Mouse (Mus musculus) kidney, postnatal 4 days (tissue): ENCODE results near the gene Dyrk1a.
"Not testable (repeated sequence)": the region's sequence is repeated elsewhere in the genome, so short reads cannot be mapped to it uniquely, and the experiment has no call there.

ENCODE experiments used
- DNase-seq, 2 experiments: peaks; one replicate each; pipeline ENCODE4 v3.0.0; 2021; ENCODE audit warnings: mixed read lengths in 2 of 2

The Dyrk1a gene

DNA sequence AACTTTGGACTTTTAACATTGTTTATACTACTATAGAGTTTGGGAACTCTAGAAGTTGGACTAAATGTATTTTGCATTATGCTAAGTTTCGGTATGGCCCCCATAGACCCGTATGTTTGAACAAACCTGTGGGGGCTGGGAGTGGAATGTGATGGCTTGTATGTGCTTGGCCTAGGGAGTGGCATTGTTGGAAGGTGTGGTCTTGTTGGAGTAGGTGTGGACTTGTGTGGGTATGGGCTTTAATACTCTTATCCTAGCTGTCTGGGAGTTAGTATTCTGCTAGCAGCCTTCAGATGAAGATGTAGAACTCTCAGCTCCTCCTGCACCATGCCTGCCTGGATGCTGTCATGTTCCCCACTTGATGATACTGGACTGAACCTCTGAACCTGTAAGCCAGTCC is 72.0 kb downstream of the Dyrk1a start:
- no peak for DNase-seq

DNA sequence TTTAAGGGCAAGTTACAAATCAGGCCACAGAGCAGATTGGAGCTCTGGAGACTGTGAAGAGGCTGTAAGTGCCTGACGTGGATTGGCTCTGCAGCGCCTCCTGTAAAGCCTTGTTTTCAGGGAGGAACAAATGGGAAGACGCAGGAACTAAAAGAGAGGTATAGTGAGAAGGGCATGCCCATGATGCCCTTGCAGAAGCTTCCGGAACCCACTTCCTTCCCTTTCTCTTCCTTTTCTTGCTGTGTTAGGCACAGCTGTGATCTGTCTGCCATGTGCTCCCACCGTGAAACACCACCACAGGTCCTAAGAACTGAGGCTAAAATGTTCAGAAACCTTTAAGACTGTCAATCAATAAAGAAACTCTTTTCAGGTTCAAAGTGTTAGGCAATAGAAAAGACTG is 77.3 kb downstream of the Dyrk1a start:
- no peak for DNase-seq

DNA sequence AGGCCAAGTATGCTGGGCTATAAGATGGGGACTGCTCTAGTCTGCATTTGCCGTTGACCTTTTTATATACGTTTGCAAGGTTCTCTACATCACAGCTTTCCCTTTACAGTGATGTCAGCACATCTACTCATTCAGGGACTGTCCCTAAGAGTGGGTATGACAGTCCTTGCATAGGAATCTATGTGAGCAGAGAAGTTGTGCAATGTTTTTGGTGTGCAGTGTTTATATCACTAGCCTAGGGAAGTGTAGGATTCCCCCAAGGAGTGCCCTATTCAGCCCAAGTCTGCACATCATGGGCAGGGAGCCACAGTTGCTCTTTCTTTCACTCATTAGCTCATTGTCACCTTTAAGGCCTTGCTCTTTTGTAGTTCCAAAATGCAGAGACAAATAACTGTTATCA is 78.1 kb downstream of the Dyrk1a start:
- no peak for DNase-seq

DNA sequence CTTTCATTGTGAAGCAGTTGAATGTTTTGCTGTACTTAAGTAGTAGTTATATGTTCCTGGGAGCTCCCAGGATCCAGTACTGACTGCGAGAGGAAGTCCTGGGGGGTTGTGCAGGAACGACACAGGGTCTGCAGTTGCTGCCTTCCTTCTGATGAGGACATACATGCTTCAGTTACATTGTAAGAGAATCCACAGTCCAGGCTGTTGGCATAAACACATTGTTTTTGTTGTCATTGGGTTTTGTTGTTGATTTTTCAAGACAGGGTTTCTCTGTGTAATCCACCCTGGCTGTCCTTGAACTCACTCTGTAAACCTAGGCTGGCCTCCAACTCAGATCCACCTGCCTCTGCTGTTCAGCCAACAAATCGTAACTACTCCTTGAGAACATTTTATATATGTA is 80.1 kb downstream of the Dyrk1a start:
- no peak for DNase-seq

DNA sequence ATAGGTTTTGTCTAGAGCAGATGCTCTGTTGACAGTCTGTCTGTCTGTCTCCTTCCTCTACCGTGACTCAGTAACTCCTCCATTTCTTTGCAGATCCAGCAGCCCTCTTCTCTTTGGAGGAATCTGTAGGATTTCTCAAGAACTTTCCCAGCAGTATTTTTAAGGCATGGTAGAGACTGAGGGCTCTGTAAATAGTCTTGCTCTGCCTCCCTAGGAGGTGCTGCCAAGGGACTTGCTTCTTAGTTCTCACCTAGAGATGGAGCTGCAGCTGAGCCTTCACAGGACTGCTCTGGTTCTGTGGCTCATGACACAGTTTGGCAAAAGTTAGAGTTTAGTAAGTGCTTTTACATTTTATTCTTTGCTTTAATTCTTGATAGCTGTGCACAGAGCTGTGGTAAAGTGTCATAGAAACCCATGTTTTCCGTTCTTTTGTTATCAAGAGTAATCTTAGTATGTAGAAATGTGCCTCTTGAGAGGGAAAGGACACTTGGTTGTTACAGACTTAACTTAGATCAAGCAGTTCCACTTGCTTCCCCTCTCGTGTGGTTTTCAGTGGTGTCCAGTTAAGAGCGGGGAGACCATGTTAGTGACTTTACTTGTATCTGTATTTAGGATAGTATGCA is 82.4 kb downstream of the Dyrk1a start:
- DNase-seq, result no peak

DNA sequence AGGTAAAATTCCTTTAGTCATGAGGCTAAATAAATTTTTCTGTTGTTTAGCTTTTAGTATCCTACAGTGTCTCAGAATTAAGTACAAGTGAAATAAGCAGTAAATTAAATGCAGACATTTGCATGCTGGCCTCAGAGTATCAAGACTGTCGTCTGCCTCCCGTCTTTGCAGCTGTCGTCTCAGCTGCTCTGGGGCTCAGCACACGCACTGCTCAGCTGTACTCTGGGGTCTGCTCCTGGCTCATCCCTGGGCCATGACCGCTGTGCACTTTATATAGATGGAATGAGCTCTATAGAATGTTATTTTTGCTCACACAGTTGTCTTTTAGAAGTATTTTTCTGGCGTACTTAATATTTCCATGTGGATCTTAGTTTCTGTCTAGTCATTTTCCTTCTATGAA is 85.3 kb downstream of the Dyrk1a start:
- DNase-seq, result no peak

DNA sequence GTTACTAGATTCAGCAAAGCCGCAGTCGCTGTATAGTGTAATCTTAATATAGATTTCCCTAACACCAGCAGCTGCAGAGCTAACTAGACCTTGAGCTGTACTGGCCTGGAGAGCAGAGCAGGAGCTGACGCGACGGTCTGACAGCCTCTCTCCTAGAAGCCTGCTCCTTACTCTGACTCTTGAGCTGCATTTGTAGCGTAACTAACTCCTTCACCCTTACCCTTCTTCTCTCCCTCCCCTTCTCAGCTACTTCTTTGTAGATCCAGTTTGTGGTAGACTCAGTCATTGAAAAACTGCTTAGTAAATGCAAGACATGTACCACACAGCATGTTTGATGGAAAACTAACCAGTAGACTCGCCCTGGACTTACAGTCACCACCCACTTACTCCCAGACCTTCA is 87.1 kb downstream of the Dyrk1a start:
- DNase-seq, result no peak

DNA sequence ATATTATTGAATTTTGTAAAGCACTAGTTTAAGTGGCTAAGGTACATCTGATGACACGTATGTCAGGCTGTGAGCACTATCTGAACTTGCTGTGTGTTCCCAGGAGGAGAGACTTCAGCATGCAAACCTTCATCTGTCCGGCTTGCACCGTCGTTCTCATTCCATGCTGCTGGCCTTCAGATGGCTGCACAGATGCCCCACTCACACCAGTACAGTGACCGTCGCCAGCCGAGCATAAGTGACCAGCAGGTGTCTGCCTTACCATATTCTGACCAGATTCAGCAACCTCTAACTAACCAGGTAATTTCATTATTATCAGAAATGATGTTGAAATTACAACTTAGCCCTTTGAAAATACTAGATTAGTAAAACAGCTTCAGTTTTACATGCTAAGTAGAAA is 89.6 kb downstream of the Dyrk1a start:
- DNase-seq, result no peak

DNA sequence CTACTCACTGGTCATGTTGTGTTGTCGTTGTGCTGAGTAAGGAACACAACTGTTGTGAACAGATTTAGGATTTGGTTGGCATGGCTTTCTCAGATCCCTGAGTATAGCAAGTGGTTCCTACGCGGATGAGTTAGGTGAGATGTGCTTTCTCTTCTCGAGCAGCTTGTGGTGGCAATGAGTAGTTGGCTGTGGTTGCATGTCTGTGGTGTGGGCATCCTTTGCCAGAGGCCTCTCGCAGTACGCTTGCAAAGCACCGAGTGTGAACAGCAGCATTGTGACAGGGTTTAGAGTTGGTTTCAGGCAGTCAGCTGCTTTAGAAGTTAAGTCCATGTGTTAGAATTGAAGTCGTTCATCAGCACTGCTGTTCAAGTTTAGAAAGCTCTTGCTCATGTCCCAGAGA is 90.4 kb downstream of the Dyrk1a start:
- DNase-seq, result no peak

DNA sequence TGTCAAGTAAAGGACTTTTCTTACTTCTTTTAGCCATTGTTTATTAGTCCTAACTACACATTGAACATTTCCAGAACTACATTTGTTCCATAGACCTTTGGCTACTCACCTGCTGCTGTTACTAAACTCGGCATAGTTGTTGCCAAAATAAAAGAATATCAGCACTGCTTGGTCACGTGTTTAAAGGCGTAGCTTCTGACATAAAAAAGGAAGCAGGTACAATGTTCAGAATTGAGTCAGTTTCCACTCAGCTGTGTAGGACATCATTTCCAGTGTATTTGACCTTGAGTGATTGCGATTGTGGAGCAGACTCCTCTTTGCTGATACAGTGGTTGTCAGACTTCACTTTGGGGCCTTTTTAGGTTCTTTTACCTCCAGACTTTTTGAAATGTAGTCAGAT is 97.7 kb downstream of the Dyrk1a start:
- DNase-seq, result no peak

DNA sequence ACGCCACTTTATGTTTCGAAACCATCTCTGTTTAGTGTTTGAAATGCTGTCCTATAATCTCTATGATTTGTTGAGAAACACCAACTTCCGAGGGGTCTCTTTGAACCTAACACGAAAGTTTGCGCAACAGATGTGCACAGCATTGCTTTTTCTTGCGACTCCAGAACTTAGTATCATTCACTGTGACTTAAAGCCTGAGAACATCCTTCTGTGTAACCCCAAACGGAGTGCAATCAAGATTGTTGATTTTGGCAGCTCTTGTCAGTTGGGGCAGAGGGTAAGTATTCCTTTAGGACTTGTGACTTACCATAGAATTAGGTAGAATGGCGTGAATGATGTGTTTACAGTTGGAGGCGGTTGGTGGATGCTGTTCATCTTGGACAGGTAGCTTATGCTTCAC is 101.5 kb downstream of the Dyrk1a start:
- DNase-seq, result no peak

DNA sequence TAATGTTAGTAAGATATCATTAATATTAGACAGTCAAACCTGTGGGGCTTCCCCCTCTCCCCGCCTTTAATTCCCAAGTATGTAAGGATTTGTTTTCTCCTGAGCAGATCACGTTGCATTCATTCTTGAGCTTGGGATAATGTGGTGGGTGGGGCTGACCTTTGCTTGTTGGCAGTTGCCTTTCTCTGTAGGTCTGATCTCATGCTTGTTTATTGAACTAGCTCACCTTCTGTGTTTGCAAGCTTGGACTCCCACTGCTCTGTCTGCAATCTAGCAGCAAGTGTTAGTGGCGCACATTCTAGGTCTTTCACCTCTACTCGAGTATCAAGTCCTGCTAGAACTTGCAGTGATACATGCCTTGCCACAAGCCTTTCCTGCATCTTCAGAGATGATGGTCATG is 111.1 kb downstream of the Dyrk1a start:
- no peak for DNase-seq

DNA sequence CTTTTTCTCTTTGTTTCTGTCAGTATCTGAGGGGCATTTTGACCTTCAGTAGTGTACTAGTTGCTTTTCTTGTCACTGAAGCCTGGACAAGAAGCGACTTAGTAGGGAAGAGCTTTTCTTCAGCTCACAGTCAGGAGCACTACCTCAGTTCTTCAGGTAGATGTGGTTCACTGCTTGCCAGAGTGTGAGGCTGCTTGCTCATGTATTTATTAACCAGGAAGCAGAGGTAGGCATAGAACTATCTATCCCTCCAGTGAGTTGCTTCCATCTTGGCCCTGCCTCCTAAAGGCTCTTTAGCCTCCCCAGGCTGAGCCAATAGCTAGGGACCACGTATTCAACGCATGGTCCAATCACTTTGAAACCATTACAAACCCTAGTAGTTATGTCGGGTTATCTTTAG is 112.0 kb downstream of the Dyrk1a start:
- no peak for DNase-seq

DNA sequence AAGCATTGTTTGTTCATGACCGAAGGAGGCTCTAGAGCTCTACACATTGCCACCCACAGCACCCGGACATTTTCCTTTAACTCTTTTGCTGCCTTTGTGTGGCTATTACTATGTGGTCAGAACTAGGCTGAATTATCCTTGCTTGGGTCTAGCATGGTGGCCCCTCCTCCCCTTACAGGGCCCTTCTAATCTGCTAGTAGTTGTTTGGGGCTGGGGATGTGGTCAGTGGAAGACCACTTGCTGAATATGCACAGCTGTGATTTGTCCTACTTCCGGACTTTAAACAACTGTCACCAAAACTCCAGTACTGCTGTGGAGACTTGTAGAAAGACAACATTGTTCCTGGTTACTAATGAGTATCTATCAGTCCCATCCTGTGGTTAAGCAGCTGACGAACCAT is 114.2 kb downstream of the Dyrk1a start:
- no peak for DNase-seq

DNA sequence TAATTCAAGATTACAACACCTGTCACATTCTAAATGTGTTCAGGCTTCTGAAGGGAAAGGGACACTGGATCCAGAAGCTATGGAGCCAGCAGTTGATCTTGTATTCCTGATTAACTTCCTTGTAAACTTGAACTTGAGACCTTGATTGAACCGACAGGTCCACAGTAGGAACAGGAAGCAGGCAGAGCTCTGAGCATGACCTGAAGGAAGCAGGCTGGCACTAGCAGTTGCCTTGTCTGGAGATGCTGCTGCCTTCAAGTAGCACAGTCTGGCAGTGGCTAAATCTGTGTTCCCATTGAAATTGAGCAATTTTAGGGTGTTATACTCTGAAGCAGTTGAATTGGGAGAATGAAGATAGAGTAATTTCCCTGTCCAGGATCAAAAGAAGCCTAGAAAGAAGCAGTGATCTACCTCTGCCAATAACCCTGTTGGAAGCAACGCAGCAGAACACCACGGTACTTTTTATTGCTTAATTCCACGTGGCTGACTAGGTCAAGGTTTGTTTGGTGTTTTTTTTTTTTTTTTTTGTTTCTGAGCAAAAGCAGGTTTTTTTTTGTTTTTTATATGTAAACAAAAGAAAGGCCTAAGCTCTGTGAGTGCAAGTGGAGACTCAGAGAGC is 124.0 kb downstream of the Dyrk1a start:
- no peak for DNase-seq

DNA sequence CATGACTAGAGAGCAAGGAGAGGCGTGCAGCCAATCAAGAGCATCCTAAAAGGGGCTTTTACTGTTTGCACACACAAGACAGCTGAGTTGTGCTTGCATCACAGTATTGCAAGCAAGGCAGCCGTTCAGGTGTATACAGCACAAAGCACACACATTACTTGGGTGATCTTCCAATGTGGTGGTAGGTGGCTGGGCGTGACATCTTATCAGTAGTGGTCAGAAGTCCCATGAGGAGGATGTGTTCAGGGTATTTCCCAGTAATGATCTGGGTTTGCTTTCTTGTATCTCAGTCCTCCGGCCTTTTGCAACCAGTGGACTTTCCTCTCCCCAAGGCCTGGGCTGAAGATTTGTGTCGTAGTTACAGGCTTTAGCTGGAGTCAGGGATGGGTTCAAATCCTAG is 127.7 kb downstream of the Dyrk1a start:
- no peak for DNase-seq

DNA sequence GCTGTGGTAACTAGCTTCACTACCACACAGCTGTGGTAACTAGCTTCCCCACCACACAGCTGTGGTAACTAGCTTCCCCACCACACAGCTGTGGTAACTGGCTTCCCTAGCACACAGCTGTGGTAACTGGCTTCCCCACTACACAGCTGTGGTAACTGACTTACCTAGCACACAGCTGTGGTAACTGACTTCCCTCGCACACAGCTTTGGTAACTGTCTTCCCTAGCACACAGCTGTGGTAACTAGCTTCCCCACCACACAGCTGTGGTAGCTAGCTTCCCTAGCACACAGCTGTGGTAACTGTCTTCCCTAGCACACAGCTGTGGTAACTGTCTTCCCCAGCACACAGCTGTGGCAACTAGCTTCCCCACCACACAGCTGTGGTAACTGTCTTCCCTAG is 128.4 kb downstream of the Dyrk1a start:
- not testable (repeated sequence) for DNase-seq

DNA sequence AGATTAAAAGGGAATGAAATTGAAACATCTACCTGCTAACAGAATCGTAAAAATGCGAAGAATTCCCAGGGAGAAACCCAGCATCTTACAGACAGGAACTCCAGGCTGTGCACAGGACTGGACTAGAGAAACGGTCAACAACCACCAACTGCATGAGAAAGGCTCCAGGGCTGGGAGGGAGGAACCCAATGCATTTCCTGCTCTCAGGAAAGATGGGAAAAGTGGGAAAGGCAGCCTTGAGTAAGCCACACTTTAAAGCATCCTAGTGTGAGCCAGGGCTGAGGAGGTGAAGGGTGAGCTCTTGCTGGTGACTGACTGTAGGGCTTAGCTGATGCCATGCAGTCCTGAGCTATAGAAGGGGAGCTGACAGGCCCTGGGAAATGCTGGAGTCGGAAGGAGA is 131.3 kb downstream of the Dyrk1a start:
- no peak for DNase-seq

DNA sequence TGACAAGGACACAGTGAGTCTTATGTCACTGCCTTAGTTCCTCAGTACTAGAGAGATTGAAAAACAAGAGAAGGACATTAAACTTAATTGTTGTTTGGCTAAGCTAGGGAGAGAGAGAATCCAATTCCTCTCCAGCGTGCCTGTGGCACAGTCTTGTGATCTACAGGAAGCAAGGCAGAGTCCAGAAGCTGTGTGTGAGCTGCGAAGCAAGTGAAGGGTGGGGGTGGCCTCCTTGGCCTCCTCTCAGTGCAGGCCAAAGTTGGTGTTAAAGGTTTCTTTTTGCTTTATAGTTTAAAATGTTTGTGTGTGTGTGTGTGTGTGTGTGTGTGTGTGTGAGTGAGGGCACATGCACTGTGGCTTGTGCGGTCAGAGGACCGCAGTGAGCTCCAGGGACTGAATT is 132.2 kb downstream of the Dyrk1a start:
- DNase-seq, result peak in 1 of 2 experiments; percentile 36

DNA sequence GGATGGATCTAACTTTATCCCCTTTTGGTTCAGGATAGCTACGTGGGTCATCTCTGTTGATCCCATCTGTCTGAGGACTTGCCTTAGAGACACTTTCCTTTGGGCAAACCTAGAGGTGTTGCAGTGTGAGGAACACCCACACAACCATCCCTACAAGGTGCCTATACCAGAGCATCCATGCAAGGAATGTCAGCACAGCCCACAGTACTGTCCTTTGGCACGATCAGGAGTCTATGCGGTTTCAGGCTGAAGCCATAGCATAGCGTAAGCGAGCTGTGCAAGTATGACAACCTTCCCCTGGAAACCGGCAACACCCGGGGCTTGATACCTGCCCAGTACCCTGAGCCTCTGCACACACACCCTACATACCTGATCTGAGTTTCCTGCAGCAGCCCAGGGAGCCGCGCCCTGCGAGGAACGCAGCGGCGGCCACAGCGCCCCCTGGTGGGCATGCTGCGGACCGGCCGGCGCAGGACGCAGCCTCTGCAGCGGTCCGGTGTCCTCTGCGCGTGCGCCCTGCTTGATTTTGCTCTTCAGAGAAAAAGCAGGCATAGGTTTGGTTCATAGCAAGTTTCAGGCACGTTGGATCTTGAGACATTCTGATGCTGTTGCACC is 143.8 kb downstream of the Dyrk1a start:
- DNase-seq, result peak; percentile 91 to 92

DNA sequence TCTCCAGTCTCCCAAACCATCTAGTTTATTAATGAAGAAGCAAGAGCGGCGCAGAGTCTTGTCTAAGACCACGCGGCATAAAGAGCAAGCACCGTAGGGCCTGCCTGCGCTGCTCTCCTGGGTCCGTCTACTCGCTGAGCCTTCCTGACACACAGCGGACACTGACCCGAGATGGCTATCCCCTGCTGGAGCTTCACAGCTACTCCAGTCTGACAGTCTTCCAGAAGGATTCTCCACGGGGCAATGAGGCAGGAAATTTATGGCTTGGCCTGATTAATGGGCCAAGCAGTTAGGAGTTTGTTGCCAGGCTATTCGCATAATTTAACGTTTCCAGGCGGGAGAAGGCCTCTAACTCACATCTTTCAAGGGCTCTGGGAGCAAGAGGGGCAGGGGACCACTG is 144.7 kb downstream of the Dyrk1a start:
- peak; percentile 40 to 57 for DNase-seq

DNA sequence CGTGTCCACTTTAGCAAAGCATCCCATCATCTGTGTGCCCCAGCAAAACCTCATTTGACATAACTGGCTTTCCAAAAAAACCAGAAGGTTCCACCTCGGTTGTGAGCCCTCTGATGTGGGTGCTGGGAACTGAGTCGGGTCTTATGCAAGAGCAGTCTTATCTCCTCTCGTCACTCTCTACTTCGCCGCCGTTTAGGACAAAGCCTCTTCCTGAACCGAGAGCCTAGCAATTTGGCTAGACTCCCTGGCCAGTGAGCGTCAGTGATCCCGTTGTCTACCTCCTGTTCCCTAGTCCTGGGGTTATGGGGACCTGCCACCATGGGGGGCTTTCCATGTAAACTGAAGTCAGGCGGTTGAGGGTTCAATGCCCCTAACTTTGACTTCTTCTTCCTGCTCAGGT is 147.2 kb downstream of the Dyrk1a start:
- no peak for DNase-seq

DNA sequence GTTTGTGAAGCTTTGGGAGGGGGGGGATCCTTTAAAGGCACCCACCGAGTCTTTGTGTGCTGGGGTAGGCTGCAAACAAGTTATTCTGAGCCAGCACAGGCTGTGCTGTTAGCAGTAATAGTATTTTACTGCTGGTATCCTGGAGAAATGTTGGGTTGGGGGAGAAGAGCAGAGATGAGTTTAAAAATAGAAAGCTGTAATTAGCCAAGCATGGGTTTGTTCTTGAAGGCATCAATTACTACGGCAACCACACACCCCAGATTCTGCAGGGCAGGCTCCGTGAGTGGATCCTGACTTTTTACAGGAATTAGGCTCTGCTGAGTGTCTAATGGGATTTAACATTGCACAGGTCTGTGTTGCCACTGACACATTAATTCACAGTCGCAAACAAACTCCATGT is 149.1 kb downstream of the Dyrk1a start:
- DNase-seq, result no peak

DNA sequence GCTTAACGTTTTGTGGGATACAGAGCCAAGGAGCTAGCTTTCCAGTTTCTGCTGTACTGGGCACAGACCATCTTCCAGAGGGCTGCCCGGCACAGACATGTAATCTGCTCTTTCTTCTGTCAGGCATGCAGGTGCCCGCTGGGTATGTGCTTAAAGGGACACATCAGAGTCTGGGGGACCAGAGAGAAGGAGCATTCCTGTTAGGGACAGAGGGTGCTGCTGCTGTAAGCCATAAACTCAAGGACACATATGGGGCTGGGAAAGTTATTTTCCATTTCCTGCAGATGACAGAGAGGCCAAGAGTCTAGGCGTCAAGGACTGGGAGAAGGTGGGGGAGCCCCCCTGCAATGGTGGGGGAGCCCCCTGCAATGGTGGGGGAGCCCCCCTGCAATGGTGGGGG is 149.7 kb downstream of the Dyrk1a start:
- no peak for DNase-seq
